Mouse (Mus musculus) gastrocnemius, adult 18-20 months (tissue): ENCODE measurements at regions not wholly inside any gene's neighbourhood (a gene's known extent, or its start where the extent isn't known, plus 50 kb on each side); places are given as distances from the start of the nearest gene placed in this dataset.

ENCODE experiments used
- DNase-seq: peaks from one replicate; pipeline ENCODE4 v3.0.0; 2021; ENCODE audit warnings: low spot score

- DNase-seq, result no peak
Observed at GRCm38 (mm10) chr11:25538641-25539258, 671.8 kb downstream of the 5730522E02Rik start.

GRCm38 (mm10) chr11:25536069-25536468 lies 674.5 kb downstream of the 5730522E02Rik start:
- no peak for DNase-seq

- DNase-seq, result no peak
Observed at GRCm38 (mm10) chr11:25533081-25533480, 677.5 kb downstream of the 5730522E02Rik start.

- DNase-seq, result no peak
Observed at GRCm38 (mm10) chr11:25531668-25532398, 678.7 kb downstream of the 5730522E02Rik start.

GRCm38 (mm10) chr11:25528056-25528455 lies 682.5 kb downstream of the 5730522E02Rik start:
- no peak for DNase-seq

- no peak for DNase-seq
Observed at GRCm38 (mm10) chr11:25518903-25519302, 691.7 kb downstream of the 5730522E02Rik start.

GRCm38 (mm10) chr11:25518131-25518530 lies 692.4 kb downstream of the 5730522E02Rik start:
- no peak for DNase-seq

- DNase-seq, result no peak
Observed at GRCm38 (mm10) chr11:25505500-25505899, 705.1 kb downstream of the 5730522E02Rik start.

GRCm38 (mm10) chr11:25473682-25474365 lies 736.7 kb downstream of the 5730522E02Rik start:
- no peak for DNase-seq

GRCm38 (mm10) chr11:25469819-25470218 lies 740.7 kb downstream of the 5730522E02Rik start:
- no peak for DNase-seq

- no peak for DNase-seq
Observed at GRCm38 (mm10) chr11:25437206-25437605, 773.4 kb downstream of the 5730522E02Rik start.

GRCm38 (mm10) chr11:25435645-25436044 lies 774.9 kb downstream of the 5730522E02Rik start:
- DNase-seq, result no peak

- no peak for DNase-seq
Observed at GRCm38 (mm10) chr11:25423186-25423585, 787.4 kb downstream of the 5730522E02Rik start.

GRCm38 (mm10) chr11:25421486-25421885 lies 789.1 kb downstream of the 5730522E02Rik start:
- DNase-seq, result no peak

- DNase-seq, result no peak
Observed at GRCm38 (mm10) chr11:25410403-25411090, 800.0 kb downstream of the 5730522E02Rik start.

GRCm38 (mm10) chr11:25391649-25392048 lies 818.9 kb downstream of the 5730522E02Rik start:
- no peak for DNase-seq

- no peak for DNase-seq
Observed at GRCm38 (mm10) chr11:25367111-25367510, 843.5 kb downstream of the 5730522E02Rik start.

GRCm38 (mm10) chr11:25365433-25365832 lies 845.1 kb downstream of the 5730522E02Rik start:
- DNase-seq, result no peak

GRCm38 (mm10) chr11:25359723-25360122 lies 850.8 kb downstream of the 5730522E02Rik start:
- DNase-seq, result no peak

GRCm38 (mm10) chr11:25357717-25358411 lies 852.7 kb downstream of the 5730522E02Rik start:
- DNase-seq, result no peak
